Mouse (Mus musculus) kidney, postnatal 0 days (tissue): Measurements from ENCODE around the gene Cwh43. TPM values are rescaled to one million over a fixed set of nuclear protein-coding genes. Genes with fewer than 3 reads are reported as not detected.

Source experiments
- ATAC-seq: fragments of 200-750 bp; cut with Nextera tagmentation; replicated peaks from 2 replicates; pipeline ENCODE4 v1.8.0; 2017; ENCODE audit warnings: low read depth, moderate number of reproducible peaks, moderate TSS enrichment, moderate library complexity; ENCODE audit not compliant: low FRiP score
- DNase-seq: peaks from one replicate; pipeline ENCODE4 v3.0.0-alpha.2; 2016; ENCODE audit warnings: low spot score
- H3K27ac ChIP-seq: fragments of 300-500 bp; sonication (generic); 2 replicates; pipeline ENCODE4 v1.5.1; 2014; ENCODE audit warnings: mild to moderate bottlenecking
- H3K27me3 ChIP-seq: fragments of 300-500 bp; sonication (generic); 2 replicates; pipeline ENCODE4 v1.6.1; 2014; ENCODE audit warnings: low read length, mixed read lengths; ENCODE audit not compliant: insufficient read depth
- H3K36me3 ChIP-seq: fragments of 300-500 bp; sonication (generic); 2 replicates; pipeline ENCODE4 v1.6.1; 2014; ENCODE audit warnings: low read length, mixed read lengths; ENCODE audit not compliant: insufficient read depth
- H3K4me1 ChIP-seq: fragments of 300-500 bp; sonication (generic); replicated peaks from 2 replicates; pipeline ENCODE4 v1.6.1; 2014; ENCODE audit warnings: antibody characterized with exemption, low read length, mixed read lengths; ENCODE audit not compliant: insufficient read depth
- H3K4me2 ChIP-seq: fragments of 300-500 bp; sonication (generic); 2 replicates; pipeline ENCODE4 v1.6.1; 2014; ENCODE audit warnings: mild to moderate bottlenecking, low read length, moderate library complexity, mixed read lengths
- H3K4me3 ChIP-seq: fragments of 300-500 bp; sonication (generic); replicated peaks from 2 replicates; pipeline ENCODE4 v1.5.1; 2014; ENCODE audit warnings: low read depth, low read length
- H3K9ac ChIP-seq: fragments of 300-500 bp; sonication (generic); 2 replicates; pipeline ENCODE4 v1.6.1; 2014; ENCODE audit warnings: low read depth, low read length
- H3K9me3 ChIP-seq: fragments of 300-500 bp; sonication (generic); replicated peaks from 2 replicates; pipeline ENCODE4 v1.6.1; 2016; ENCODE audit warnings: low read length, inconsistent platforms, mixed read lengths
- CTCF ChIP-seq: IDR thresholded peaks from 2 replicates; pipeline ENCODE4 v1.5.1; 2016; ENCODE audit warnings: antibody characterized with exemption, low read depth, mild to moderate bottlenecking, moderate library complexity
- WGBS: fragments of 180-500 bp; shearing (Covaris S2); extraction: QIAGEN DNeasy Blood & Tissue Kit; methylation state at CpG from one replicate; pipeline ENCODE4 v1.1.7; 2014; 5-methylcytosine and 5-hydroxymethylcytosine counted together
- polyA plus RNA-seq: library from polyadenylated mRNA; unstranded; fragments of >200 nt; fragmentation: Nextera tagmentation; extraction: Ambion mirVana; gene quantifications from 2 replicates; pipeline ENCODE4 v1.2.1, GENCODE M21; 2015

The Cwh43 gene
- polyA plus RNA-seq, 1 experiment from 2014 or later, result 5.9 TPM

GRCm38 (mm10) chr5:73491074-73491836, 85.4 kb downstream of the Cwh43 start:
- H3K4me1 ChIP-seq, result 0 out of 2 replicates have a peak, but pooled peaks cover 6% of the 10 kb centered on the region
- H3K4me2 ChIP-seq, result peak overlapping the region; percentile 97
- peak overlapping the region; percentile 93 for H3K27ac ChIP-seq
- no peak for DNase-seq
- H3K9ac ChIP-seq, result peak overlapping the region; percentile 67
- no peaks in the 10 kb centered on the region for H3K9me3 ChIP-seq
- no peaks in the 10 kb centered on the region for H3K36me3 ChIP-seq
- peak; percentile 25 for ATAC-seq
- peak overlapping the region; percentile 91 for H3K4me3 ChIP-seq
- no peak for TF ChIP-seq CTCF
- H3K27me3 ChIP-seq, result no peaks in the 10 kb centered on the region
- WGBS, result under 1% methylated on average over 56 of the region's 70 CpGs

- Histone ChIP-seq H3K4me1 (0 out of 2 replicates have a peak, but pooled peaks cover 6% of the 10 kb centered on the region), H3K27ac (peak overlapping the region; percentile 93), H3K4me3 (peak overlapping the region; percentile 91), H3K27me3 (no peaks in the 10 kb centered on the region), H3K9me3 (no peaks in the 10 kb centered on the region), H3K4me2 (peak overlapping the region; percentile 97), H3K36me3 (no peaks in the 10 kb centered on the region), H3K9ac (peak overlapping the region; percentile 67)
- ATAC-seq (peak; percentile 70), DNase-seq (peak; percentile 97)
- no peak for TF ChIP-seq CTCF
- under 1% methylated on average over 59 of the region's 59 CpGs for WGBS
These were observed 86.2 kb downstream of the Cwh43 start for GRCm38 (mm10) chr5:73491837-73492720.

GRCm38 (mm10) chr5:73497401-73497800, 91.5 kb downstream of the Cwh43 start:
- DNase-seq (no peak), ATAC-seq (no peak)
- no peaks in the 10 kb centered on the region for H3K9me3 ChIP-seq
- no peak overlapping the region for H3K4me3 ChIP-seq
- no peaks in the 10 kb centered on the region for H3K27me3 ChIP-seq
- WGBS, result 73% methylated on average over 3 of the region's 3 CpGs
- no peak for TF ChIP-seq CTCF
- no peak overlapping the region for H3K9ac ChIP-seq
- H3K27ac ChIP-seq, result no peak overlapping the region
- no peak overlapping the region for H3K4me2 ChIP-seq
- H3K4me1 ChIP-seq, result peaks cover 9% of the 10 kb centered on the region; the same call in 1 of the 2 replicates
- no peaks in the 10 kb centered on the region for H3K36me3 ChIP-seq

- DNase-seq, result peak; percentile 38
- H3K36me3 ChIP-seq, result no peaks in the 10 kb centered on the region
These were observed 92.7 kb downstream of the Cwh43 start for GRCm38 (mm10) chr5:73498559-73498958.

GRCm38 (mm10) chr5:73500867-73501440, 95.1 kb downstream of the Cwh43 start:
- peaks cover 2% of the 10 kb centered on the region; the same call in 1 of the 2 replicates for H3K4me1 ChIP-seq
- 83% methylated on average over 7 of the region's 7 CpGs for WGBS
- H3K27ac ChIP-seq, result 0 out of 2 replicates have a peak overlapping the region, but pooled peaks have one; percentile 19
- DNase-seq (no peak), ATAC-seq (peak; percentile 53)
- H3K4me2 ChIP-seq, result no peak overlapping the region
- no peaks in the 10 kb centered on the region for H3K27me3 ChIP-seq
- H3K4me3 ChIP-seq, result no peak overlapping the region
- no peaks in the 10 kb centered on the region for H3K36me3 ChIP-seq
- H3K9me3 ChIP-seq, result no peaks in the 10 kb centered on the region
- no peak overlapping the region for H3K9ac ChIP-seq
- TF ChIP-seq CTCF, result no peak

More at GRCm38 (mm10) chr5:73498559-73498958, 92.7 kb downstream of the Cwh43 start:
- H3K4me2 ChIP-seq, result no peak overlapping the region
- H3K27me3 ChIP-seq, result no peaks in the 10 kb centered on the region
- WGBS, result 77% methylated on average over 8 of the region's 8 CpGs
- no peak overlapping the region for H3K4me3 ChIP-seq
- H3K9me3 ChIP-seq, result no peaks in the 10 kb centered on the region
- peaks cover 2% of the 10 kb centered on the region; the same call in 1 of the 2 replicates for H3K4me1 ChIP-seq
- no peak overlapping the region for H3K27ac ChIP-seq
- no peak for ATAC-seq
- no peak overlapping the region for H3K9ac ChIP-seq
- no peak for TF ChIP-seq CTCF

- TF ChIP-seq CTCF, result no peak
- ATAC-seq (no peak), DNase-seq (no peak)
- Histone ChIP-seq H3K9me3 (no peaks in the 10 kb centered on the region), H3K9ac (no peak overlapping the region), H3K27ac (no peak overlapping the region), H3K4me3 (no peak overlapping the region), H3K4me1 (peaks cover 2% of the 10 kb centered on the region; the same call in 1 of the 2 replicates), H3K27me3 (no peaks in the 10 kb centered on the region), H3K4me2 (no peak overlapping the region), H3K36me3 (no peaks in the 10 kb centered on the region)
- WGBS, result 86% methylated on average over 9 of the region's 9 CpGs
These were observed 96.5 kb downstream of the Cwh43 start for GRCm38 (mm10) chr5:73502422-73502821.

Other genes starting within 250 kb of the Cwh43 start
- 20.6 and 22.6 TPM in 2 replicates for gene Fryl, start 149.5 kb upstream of the Cwh43 start, polyA plus RNA-seq
- 209 and 222 TPM in 2 replicates for gene Ociad1, start 113.3 kb upstream of the Cwh43 start, polyA plus RNA-seq
- gene Ociad2, start 65.0 kb upstream of the Cwh43 start, polyA plus RNA-seq, result 27.4 and 28.1 TPM in 2 replicates
- 22.0 and 23.8 TPM in 2 replicates for gene Dcun1d4, start 74.9 kb downstream of the Cwh43 start, polyA plus RNA-seq
- 1.4 and 1.8 TPM in 2 replicates for gene Lrrc66, start 226.5 kb downstream of the Cwh43 start, polyA plus RNA-seq
- 14.3 and 16.5 TPM in 2 replicates for gene Sgcb, start 241.7 kb downstream of the Cwh43 start, polyA plus RNA-seq
- 0.22 and 0.24 TPM in 2 replicates for gene Spata18, start 245.3 kb downstream of the Cwh43 start, polyA plus RNA-seq